Mouse (Mus musculus) liver, embryonic 11.5 days (tissue): ENCODE measurements at regions not wholly inside any gene's neighbourhood (a gene's known extent, or its start where the extent isn't known, plus 50 kb on each side); places are given as distances from the start of the nearest gene placed in this dataset.
"Not testable (repeated sequence)": the region's sequence is repeated elsewhere in the genome, so short reads cannot be mapped to it uniquely, and the experiment has no call there.

ENCODE experiments used
- ATAC-seq: fragments of 200-750 bp; cut with Nextera tagmentation; replicated peaks from 2 replicates; pipeline ENCODE4 v1.8.0; 2017; ENCODE audit warnings: moderate number of reproducible peaks, mild to moderate bottlenecking, moderate TSS enrichment, moderate library complexity; ENCODE audit not compliant: low FRiP score
- DNase-seq: peaks from one replicate; pipeline ENCODE4 v3.0.0-alpha.2; 2017; ENCODE audit warnings: low spot score
- H3K27ac ChIP-seq: fragments of 300-500 bp; sonication (generic); 2 replicates; pipeline ENCODE4 v1.5.1; 2014; ENCODE audit warnings: mild to moderate bottlenecking, low read depth, low read length, control low read depth
- H3K27me3 ChIP-seq: fragments of 300-500 bp; sonication (generic); replicated peaks from 2 replicates; pipeline ENCODE4 v1.6.1; 2014; ENCODE audit warnings: low read length, mixed read lengths; ENCODE audit not compliant: control insufficient read depth, insufficient read depth
- H3K36me3 ChIP-seq: fragments of 300-500 bp; sonication (generic); 2 replicates; pipeline ENCODE4 v1.6.1; 2014; ENCODE audit warnings: mild to moderate bottlenecking, low read length, moderate library complexity, mixed read lengths; ENCODE audit not compliant: control insufficient read depth, insufficient read depth
- H3K4me1 ChIP-seq: fragments of 300-500 bp; sonication (generic); replicated peaks from 2 replicates; pipeline ENCODE4 v1.6.1; 2014; ENCODE audit warnings: low read length, mixed read lengths; ENCODE audit not compliant: control insufficient read depth, insufficient read depth
- H3K4me2 ChIP-seq: fragments of 300-500 bp; sonication (generic); 2 replicates; pipeline ENCODE4 v1.6.1; 2014; ENCODE audit warnings: mild to moderate bottlenecking, control low read depth, moderate library complexity
- H3K4me3 ChIP-seq: fragments of 300-500 bp; sonication (generic); 2 replicates; pipeline ENCODE4 v1.5.1; 2014; ENCODE audit warnings: low read depth, low read length, control low read depth
- H3K9ac ChIP-seq: fragments of 300-500 bp; sonication (generic); 2 replicates; pipeline ENCODE4 v1.6.1; 2014; ENCODE audit warnings: low read depth, low read length, control low read depth
- H3K9me3 ChIP-seq: fragments of 300-500 bp; sonication (generic); 2 replicates; pipeline ENCODE4 v1.6.1; 2016; ENCODE audit warnings: low read length, inconsistent platforms, mixed read lengths; ENCODE audit not compliant: control insufficient read depth
- WGBS: fragments of 180-500 bp; shearing (Covaris S2); extraction: QIAGEN DNeasy Blood & Tissue Kit; methylation state at CpG from one replicate; pipeline ENCODE4 v1.1.7; 2014; 5-methylcytosine and 5-hydroxymethylcytosine counted together

DNA sequence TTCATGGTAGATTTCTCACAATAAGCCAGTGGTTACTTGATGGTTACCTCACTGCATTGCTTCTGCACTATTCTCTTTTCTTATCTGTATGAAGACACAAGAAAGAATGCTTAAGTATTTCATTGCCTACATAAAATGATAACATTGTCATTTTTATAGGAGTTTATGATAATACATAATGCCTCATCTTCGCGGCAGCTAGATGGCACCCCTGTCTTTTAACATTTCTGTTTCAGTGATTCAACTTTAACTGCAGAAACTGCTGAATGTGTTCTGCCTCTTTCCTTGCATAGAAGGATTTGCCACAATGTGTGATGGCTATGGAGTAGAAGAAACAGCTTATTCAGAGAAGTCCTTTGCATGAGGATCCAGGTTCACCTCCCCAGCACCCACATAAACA lies 97.0 kb upstream of the Tars start:
- WGBS: 88% methylated on average over 2 of the region's 2 CpGs

DNA sequence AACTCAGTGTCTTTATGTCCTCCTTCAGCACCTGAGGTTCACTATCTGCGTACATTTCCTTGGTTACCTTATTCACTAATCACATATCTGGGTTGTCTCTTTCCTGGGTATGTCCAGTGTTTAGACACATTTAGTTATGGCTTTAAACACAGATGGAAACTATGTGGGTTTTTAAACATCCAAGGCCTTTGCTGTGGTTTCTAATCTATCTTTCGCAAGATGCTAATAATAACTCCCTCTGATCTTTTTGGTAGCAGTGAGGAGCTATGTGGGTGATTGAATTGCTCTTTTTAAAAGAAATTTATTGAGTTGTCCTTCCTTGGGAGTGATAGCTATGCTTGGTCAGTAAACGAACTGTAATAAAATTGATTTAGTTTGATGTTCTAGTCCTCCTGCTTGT lies 89.7 kb upstream of the Tars start:
- H3K9ac ChIP-seq: no peak overlapping the region
- DNase-seq: no peak
- ATAC-seq: no peak
- no peaks in the 10 kb centered on the region for H3K27me3 ChIP-seq
- no peaks in the 10 kb centered on the region for H3K4me1 ChIP-seq
- 63% methylated on average over 3 of the region's 3 CpGs for WGBS
- no peaks in the 10 kb centered on the region for H3K36me3 ChIP-seq
- no peak overlapping the region for H3K4me2 ChIP-seq
- no peaks in the 10 kb centered on the region for H3K9me3 ChIP-seq
- H3K27ac ChIP-seq: no peak overlapping the region
- no peak overlapping the region for H3K4me3 ChIP-seq

More for the DNA sequence above, 97.0 kb upstream of the Tars start:
- H3K4me2 ChIP-seq: no peak overlapping the region
- H3K36me3 ChIP-seq: no peaks in the 10 kb centered on the region
- H3K27ac ChIP-seq: no peak overlapping the region
- ATAC-seq: no peak
- no peaks in the 10 kb centered on the region for H3K4me1 ChIP-seq
- no peaks in the 10 kb centered on the region for H3K27me3 ChIP-seq
- H3K9ac ChIP-seq: no peak overlapping the region
- H3K9me3 ChIP-seq: no peaks in the 10 kb centered on the region
- no peak for DNase-seq
- no peak overlapping the region for H3K4me3 ChIP-seq

DNA sequence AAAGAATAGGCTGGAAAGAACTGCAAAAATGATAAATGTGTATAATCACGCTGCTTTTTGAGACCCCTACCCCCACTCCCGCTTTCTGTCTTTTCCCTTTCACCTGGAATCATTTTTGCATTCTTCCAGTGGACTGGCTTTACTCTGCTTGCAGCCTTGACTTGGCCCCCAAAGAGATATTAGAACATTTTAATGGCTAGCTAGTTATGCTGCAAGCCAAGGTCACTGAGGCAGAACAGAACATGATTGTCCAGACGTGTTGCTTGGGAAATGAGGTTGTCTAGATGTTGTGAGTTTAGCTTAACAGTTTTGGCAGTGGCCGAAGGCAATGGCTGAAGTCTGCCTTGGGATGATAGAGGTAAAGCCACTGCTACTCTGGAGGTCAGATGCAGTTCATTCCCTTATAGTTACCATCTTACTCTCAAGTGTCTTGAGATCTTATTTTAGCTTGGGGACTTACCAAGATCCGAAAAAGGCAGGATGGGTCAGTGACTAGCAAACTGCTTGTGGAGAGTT lies 87.9 kb upstream of the Tars start:
- ATAC-seq: no peak
- Histone ChIP-seq H3K4me2 (no peak overlapping the region), H3K27me3 (no peaks in the 10 kb centered on the region), H3K36me3 (no peaks in the 10 kb centered on the region), H3K4me1 (no peaks in the 10 kb centered on the region), H3K9ac (no peak overlapping the region), H3K9me3 (no peaks in the 10 kb centered on the region), H3K27ac (no peak overlapping the region), H3K4me3 (no peak overlapping the region)
- no peak for DNase-seq
- 77% methylated on average over 5 of the region's 5 CpGs for WGBS

DNA sequence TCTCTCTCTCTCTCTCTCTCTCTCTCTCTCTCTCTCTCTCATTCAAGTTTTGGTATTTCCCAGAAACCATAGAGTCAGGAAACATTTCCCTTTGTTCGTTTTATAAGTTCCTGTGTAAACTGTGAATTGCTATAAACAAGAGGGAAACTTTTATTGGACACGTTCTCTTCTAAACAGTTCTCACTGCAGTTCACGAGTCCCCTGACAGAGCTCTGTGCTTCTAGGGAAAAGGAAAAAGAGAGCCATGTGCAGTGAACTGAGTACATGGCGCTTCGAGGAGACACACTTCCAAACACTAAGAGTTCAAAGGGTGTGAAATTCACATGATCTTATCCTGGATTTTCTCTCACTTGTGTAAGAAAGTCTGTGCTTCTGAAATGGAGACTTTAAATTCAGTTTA lies 84.5 kb upstream of the Tars start:
- Histone ChIP-seq H3K36me3 (no peaks in the 10 kb centered on the region), H3K4me1 (no peaks in the 10 kb centered on the region), H3K4me3 (no peak overlapping the region), H3K27ac (no peak overlapping the region), H3K27me3 (no peaks in the 10 kb centered on the region), H3K9me3 (no peaks in the 10 kb centered on the region), H3K9ac (no peak overlapping the region), H3K4me2 (no peak overlapping the region)
- no peak for DNase-seq
- no peak for ATAC-seq
- WGBS: 72% methylated on average over 5 of the region's 5 CpGs

DNA sequence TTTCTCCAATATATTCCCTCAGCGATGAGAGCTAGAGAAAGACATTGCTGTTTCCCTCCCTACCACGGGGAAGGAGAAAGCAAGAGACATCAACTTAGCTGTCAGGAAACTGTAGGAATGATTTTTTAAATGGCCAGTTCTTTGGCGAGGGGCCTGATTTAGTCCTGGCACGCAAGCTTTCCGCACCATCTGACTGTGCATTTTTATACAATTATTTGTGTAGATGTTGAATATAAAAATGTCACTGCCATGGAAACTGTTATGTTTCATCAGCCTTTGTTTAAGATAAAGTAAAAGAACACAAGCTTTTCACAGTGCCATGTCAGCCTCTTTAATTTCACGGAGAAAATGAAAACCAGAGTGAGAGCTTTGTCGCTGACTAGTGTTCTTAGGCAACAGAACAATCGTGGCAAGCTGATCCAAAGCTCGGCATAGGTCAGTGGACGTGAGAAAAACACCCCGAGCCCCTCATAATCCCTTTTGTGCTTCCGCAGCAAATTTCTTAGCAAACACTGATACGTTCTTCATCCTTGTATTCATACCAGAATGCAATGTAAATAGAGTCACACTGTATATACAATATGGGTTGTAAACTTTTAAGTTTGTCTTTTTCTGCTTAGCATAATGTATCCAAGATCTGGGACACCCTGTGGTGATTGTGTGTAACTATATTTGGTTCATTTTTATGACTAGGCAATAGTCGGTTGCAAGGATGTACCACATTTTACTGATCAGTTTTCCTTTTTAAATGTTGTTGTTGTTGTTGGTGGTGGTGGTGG lies 79.9 kb upstream of the Tars start:
- no peaks in the 10 kb centered on the region for H3K9me3 ChIP-seq
- H3K4me3 ChIP-seq: no peak overlapping the region
- H3K4me2 ChIP-seq: no peak overlapping the region
- H3K27me3 ChIP-seq: no peaks in the 10 kb centered on the region
- no peaks in the 10 kb centered on the region for H3K4me1 ChIP-seq
- DNase-seq (no peak), ATAC-seq (no peak)
- H3K9ac ChIP-seq: no peak overlapping the region
- H3K36me3 ChIP-seq: no peaks in the 10 kb centered on the region
- 87% methylated on average over 14 of the region's 14 CpGs for WGBS
- no peak overlapping the region for H3K27ac ChIP-seq

DNA sequence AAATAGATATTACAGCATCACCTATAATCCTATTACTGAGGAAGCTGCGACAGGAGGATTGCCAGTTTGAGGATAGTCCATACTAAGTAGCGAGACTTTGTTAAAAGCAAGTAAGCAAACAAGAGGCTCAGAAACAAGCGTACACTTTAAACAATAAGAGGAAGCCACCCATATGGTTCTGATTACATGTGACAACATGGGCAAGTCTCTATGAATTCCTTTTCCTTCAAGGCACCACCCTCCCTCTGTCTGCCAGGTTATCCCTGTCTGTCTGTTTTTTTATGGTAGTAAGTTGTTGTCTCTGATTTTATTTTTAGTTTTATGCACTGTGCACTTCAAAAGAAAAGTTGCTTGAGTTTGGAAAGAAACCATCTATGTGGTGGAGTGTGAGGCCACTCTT lies 76.8 kb upstream of the Tars start:
- 71% methylated on average over 3 of the region's 3 CpGs for WGBS
- Histone ChIP-seq H3K9me3 (no peaks in the 10 kb centered on the region), H3K36me3 (no peaks in the 10 kb centered on the region), H3K4me1 (no peaks in the 10 kb centered on the region), H3K4me2 (no peak overlapping the region), H3K4me3 (no peak overlapping the region), H3K27ac (no peak overlapping the region), H3K9ac (no peak overlapping the region), H3K27me3 (no peaks in the 10 kb centered on the region)
- DNase-seq (no peak), ATAC-seq (no peak)

DNA sequence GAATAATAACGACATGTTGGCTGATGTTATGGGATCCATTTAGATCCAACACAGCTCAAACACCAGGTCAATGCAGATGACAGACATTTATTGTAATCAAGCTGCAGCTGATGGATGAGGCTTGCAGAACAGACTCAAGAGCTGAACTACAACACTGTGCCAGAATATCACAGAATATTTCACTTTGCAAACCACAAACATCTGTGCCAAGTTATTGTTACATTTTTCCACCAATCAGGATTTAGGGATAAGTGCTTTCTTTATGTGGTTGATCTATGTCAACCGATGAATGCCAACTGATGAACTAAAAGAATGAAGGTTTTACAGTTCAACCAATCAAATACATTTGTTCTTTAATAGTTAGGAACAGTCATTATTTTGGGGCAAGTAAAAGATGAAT lies 63.9 kb upstream of the Tars start:
- no peak for ATAC-seq

DNA sequence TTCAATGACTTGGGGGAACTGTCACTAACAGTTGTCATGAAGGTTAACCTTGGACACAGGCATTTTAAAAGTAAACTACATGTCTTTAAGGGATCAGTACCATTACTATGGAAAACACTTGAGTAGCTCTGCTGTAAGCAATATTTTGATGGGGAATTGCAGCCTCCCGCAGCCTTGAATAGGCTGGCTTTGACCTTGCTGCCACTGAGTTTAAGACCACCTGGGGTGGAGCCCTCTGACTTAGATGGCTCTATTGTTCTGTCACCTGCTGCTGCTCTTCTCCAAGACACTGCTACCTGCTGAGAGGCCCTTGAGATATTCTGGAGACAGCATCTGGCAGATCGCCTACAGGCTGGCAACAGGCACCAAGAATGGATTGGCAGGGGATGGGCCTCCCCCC lies 62.1 kb upstream of the Tars start:
- not testable (repeated sequence) for H3K4me3 ChIP-seq, H3K36me3 ChIP-seq, DNase-seq, ATAC-seq, H3K27ac ChIP-seq, H3K4me1 ChIP-seq, H3K4me2 ChIP-seq, H3K27me3 ChIP-seq, H3K9me3 ChIP-seq, H3K9ac ChIP-seq
- 70% methylated on average over 2 of the region's 2 CpGs for WGBS

More for the DNA sequence above, 63.9 kb upstream of the Tars start:
- 87% methylated on average over 2 of the region's 2 CpGs for WGBS
- Histone ChIP-seq H3K27ac (no peak overlapping the region), H3K4me3 (no peak overlapping the region), H3K27me3 (no peaks in the 10 kb centered on the region), H3K4me1 (no peaks in the 10 kb centered on the region), H3K9me3 (no peaks in the 10 kb centered on the region), H3K36me3 (no peaks in the 10 kb centered on the region), H3K9ac (no peak overlapping the region), H3K4me2 (no peak overlapping the region)
- no peak for DNase-seq

DNA sequence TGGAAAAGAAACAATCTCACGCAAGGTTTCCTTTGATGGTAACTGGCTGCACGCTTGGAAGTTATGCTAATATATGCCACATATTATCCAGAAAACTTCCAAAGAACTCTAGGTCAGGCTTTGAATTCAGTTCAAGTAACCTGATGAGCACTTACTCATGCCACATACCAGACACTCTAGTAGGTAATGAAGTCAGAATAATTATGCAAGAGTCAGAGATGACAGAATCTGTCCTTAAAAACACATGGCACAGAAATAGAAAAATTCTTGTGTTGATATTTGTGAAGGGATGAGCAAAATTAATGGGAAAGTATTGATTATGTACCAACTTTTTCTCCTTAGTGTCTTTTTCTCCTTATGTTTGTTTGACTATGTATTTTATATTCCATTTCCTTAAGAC lies 59.8 kb upstream of the Tars start:
- no peaks in the 10 kb centered on the region for H3K4me1 ChIP-seq
- ATAC-seq (no peak), DNase-seq (no peak)
- H3K9me3 ChIP-seq: no peaks in the 10 kb centered on the region
- no peaks in the 10 kb centered on the region for H3K36me3 ChIP-seq
- no peak overlapping the region for H3K9ac ChIP-seq
- no peak overlapping the region for H3K4me2 ChIP-seq
- no peaks in the 10 kb centered on the region for H3K27me3 ChIP-seq
- WGBS: 87% methylated on average over 2 of the region's 2 CpGs
- H3K4me3 ChIP-seq: no peak overlapping the region
- no peak overlapping the region for H3K27ac ChIP-seq
